In the genomic region with DNA sequence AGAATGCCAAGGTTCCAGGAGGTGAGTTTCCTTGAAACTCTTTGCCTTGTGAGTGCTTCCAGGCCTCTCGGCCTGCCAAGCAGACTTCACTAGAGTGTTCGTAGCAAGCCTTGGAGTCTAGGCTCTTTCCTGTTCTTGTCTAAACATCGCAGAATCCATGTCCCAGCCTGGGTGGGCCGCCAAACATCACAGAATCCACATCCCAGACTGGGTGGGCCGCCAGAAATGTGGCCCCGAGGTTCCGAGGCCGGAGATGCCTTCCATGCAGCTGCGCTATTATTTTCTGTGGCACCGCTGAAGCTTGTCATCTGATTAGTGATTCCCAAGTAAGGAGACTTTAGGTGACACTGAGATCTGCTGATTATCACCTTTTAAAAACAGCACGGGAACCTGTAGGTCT, we compare ENCODE assay signal across 27 mouse cellular contexts. TPM values are rescaled to one million over a fixed set of nuclear protein-coding genes. Genes with fewer than 3 reads are reported as not detected.
"Had no signal": no experiment of that assay in that cellular context is flagged by ENCODE, and none has a peak within 500 bp of the region (broad histone marks: within the 10 kb centered on the region; RNA-seq: fewer than 3 reads in every experiment).

No protein-coding gene starts in this region.

- H3K27me3 ChIP-seq: hindbrain, embryonic 15.5 days had no signal

- H3K9ac ChIP-seq: heart, embryonic 12.5 days; hindbrain, embryonic 13.5 days; hindbrain, embryonic 15.5 days; intestine, embryonic 15.5 days; kidney, embryonic 15.5 days; limb, embryonic 12.5 days had no signal

- H3K36me3 ChIP-seq: heart, embryonic 10.5 days; heart, embryonic 12.5 days; intestine, embryonic 15.5 days; kidney, embryonic 15.5 days; limb, embryonic 10.5 days; limb, embryonic 12.5 days had no signal

- ATAC-seq: hindbrain, postnatal 0 days; intestine, embryonic 15.5 days had no signal

- DNase-seq: gastrocnemius, adult 2 months; gastrocnemius, postnatal 10 days; gastrocnemius, postnatal 25 days; heart, adult 18-20 months; heart, postnatal 10 days; kidney, adult 11 months; kidney, adult 2 months; kidney, adult 9 months; kidney, postnatal 14 days; kidney, postnatal 36 days; layer of hippocampus, adult 9-11 months; layer of hippocampus, postnatal 36 days; liver had no signal

- H3K9me3 ChIP-seq: heart, embryonic 10.5 days; heart, embryonic 12.5 days; hindbrain, embryonic 13.5 days; hindbrain, embryonic 15.5 days; intestine, embryonic 15.5 days; kidney, embryonic 15.5 days; limb, embryonic 10.5 days; limb, embryonic 12.5 days had no signal

- H3K4me3 ChIP-seq: gastrocnemius, adult 2 months; heart, embryonic 10.5 days; heart, embryonic 12.5 days; hindbrain, embryonic 13.5 days; hindbrain, embryonic 15.5 days; intestine, embryonic 15.5 days; kidney, embryonic 15.5 days; left cerebral cortex, adult 2 months; limb, embryonic 10.5 days; limb, embryonic 12.5 days had no signal

- H3K4me2 ChIP-seq: heart, embryonic 12.5 days; hindbrain, embryonic 13.5 days; hindbrain, embryonic 15.5 days; intestine, embryonic 15.5 days; kidney, embryonic 15.5 days; limb, embryonic 12.5 days; liver, embryonic 11.5 days had no signal

- H3K4me1 ChIP-seq: heart, embryonic 10.5 days; heart, embryonic 12.5 days; intestine, embryonic 15.5 days; kidney, embryonic 15.5 days; limb, embryonic 10.5 days; limb, embryonic 12.5 days had no signal

- H3K27ac ChIP-seq: gastrocnemius, adult 2 months; heart, embryonic 10.5 days; hindbrain, embryonic 13.5 days; hindbrain, embryonic 15.5 days; hindbrain, postnatal 0 days; intestine, embryonic 15.5 days; kidney, embryonic 15.5 days; kidney, postnatal 0 days; left cerebral cortex, adult 2 months; limb, embryonic 10.5 days; limb, embryonic 12.5 days had no signal

RNA-seq across cellular contexts. Expression of gene Trim67, which starts 7.7 kb away (rescaled TPM):
- total RNA-seq: granulocyte monocyte progenitor cell, adult 5-6 weeks; hematopoietic stem cell, adult 5-6 weeks had no signal
- polyA plus RNA-seq: limb, embryonic 10.5 days had no signal

RNA-seq across cellular contexts. Expression of gene Fam89a, which starts 48.9 kb away (rescaled TPM):
- total RNA-seq: granulocyte monocyte progenitor cell, adult 5-6 weeks; hematopoietic stem cell, adult 5-6 weeks; hindbrain, postnatal 0 days had no signal
